Mouse (Mus musculus): Measurements from ENCODE around the gene Bspry.

The Bspry gene

GRCm38 (mm10) chr4:62480709-62481605 lies 1.1 kb downstream of the Bspry start:
- DNase-seq (ENCODE audit: low read depth), result no peak

- DNase-seq (ENCODE audit: low read depth), result no peak
These were observed 5.1 kb downstream of the Bspry start for GRCm38 (mm10) chr4:62484928-62485327.

DNA sequence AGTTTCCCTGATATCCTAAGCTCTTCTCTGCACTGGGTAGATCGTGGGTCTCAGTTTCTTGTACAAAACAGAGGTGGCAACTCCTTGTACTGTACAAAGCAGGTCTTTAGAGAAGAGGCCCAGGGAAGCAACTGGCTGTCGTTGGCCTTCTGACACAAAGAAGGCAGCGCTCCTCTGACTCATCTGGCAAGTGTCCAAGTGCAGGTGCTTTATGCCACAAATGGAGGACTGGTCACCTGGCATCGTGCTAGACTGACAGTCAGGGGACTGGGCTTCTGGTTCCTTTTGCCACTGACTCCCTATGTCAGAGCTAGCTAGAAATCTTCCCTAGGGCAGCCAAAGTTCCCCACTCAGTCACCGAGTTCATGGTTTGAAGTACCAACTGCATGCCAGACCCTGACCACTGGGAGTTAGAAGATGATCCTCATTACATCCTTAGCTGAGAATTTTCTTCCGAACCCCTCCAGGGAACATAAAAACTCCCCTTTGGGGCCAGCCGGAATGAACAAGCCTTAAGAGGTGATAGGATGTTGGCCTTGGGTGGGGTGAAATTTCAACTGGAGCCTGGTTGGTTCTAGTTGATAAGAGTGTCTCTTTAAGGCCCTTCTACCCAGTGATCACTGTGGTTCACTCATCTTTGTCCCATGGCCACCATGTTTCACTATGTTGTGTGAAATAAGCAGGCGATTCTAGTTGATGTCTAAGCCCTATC lies 5.8 kb downstream of the Bspry start:
- peak; percentile 37 for DNase-seq (ENCODE audit: low read depth)

DNA sequence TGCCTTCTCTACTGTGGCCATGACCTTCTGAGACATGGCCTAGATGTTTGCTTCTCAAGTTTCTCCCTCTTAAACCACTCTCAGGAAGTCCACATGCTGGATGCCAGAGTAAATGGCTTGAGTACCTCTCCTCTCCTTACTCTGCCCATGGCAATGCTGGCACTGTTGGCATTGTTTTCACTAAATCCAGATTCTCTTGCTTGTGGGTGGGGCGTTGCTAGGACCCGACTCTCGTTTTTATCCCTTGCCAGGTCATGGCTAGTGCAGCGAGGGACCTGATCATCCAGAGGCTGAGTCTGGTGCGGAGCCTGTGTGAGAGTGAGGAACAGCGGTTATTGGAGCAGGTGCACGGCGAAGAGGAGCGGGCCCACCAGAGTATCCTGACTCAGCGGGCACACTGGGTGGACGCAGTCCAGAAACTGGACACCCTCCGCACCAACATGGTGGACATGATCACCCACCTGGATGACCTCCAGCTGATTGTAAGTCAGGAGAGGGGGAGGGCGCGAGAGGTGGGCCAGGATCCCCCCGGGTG lies 6.4 kb downstream of the Bspry start:
- DNase-seq (ENCODE audit: low read depth), result no peak

- peak; percentile 15 for DNase-seq (ENCODE audit: low read depth)
These were observed 7.3 kb downstream of the Bspry start for GRCm38 (mm10) chr4:62487172-62487571.

DNA sequence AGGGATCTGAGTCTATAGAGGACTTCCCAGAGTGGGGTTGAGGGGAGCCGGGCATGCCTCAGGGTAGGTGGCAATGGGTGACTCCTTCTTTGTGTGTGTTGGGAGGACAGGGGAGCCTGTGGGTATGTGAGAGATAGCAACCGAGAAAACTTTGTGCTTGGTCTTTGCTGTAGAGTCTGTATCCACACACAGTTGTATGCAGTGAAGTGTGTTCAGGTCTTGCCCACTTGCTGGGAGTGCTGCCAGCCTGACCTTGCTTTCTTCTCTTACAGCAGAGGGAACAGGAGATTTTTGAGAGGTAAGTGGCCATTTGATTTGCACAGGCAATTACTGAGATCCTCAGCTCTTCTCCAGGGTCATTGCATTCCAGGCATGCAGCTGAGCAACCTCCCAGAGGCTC lies 8.1 kb downstream of the Bspry start:
- no peak for DNase-seq (ENCODE audit: low read depth)

- DNase-seq (ENCODE audit: low read depth), result no peak
These were observed 12.8 kb downstream of the Bspry start for GRCm38 (mm10) chr4:62492682-62493081.

GRCm38 (mm10) chr4:62494230-62494629 lies 14.4 kb downstream of the Bspry start:
- no peak for DNase-seq (ENCODE audit: low read depth)

GRCm38 (mm10) chr4:62495946-62496345 lies 16.1 kb downstream of the Bspry start:
- DNase-seq (ENCODE audit: low read depth), result peak; percentile 83

- peak; percentile 100 for DNase-seq (ENCODE audit: low read depth)
These were observed 17.0 kb downstream of the Bspry start for GRCm38 (mm10) chr4:62496815-62497214.

DNA sequence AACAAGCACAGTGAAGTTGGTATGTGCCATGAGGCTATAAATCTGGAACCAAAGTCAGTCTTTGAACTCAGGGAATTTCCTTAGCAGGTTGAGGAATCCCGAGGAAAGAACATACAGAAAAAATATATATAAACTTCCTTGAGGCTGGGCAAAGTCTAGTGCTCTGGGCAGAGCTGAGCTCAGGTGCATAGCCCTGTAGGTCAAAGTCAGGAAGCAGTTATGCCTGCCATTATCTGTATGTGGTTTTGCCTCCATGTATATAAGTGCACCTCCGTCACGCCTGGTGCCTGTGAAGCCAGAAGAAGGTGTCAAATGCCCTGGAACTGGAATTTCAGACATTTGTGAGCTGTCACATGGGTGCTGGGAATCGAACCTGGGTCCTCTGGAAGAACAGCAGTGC lies 20.9 kb downstream of the Bspry start:
- DNase-seq (ENCODE audit: low read depth), result no peak

GRCm38 (mm10) chr4:62501534-62501933 lies 21.7 kb downstream of the Bspry start:
- peak; percentile 59 for DNase-seq (ENCODE audit: low read depth)

DNA sequence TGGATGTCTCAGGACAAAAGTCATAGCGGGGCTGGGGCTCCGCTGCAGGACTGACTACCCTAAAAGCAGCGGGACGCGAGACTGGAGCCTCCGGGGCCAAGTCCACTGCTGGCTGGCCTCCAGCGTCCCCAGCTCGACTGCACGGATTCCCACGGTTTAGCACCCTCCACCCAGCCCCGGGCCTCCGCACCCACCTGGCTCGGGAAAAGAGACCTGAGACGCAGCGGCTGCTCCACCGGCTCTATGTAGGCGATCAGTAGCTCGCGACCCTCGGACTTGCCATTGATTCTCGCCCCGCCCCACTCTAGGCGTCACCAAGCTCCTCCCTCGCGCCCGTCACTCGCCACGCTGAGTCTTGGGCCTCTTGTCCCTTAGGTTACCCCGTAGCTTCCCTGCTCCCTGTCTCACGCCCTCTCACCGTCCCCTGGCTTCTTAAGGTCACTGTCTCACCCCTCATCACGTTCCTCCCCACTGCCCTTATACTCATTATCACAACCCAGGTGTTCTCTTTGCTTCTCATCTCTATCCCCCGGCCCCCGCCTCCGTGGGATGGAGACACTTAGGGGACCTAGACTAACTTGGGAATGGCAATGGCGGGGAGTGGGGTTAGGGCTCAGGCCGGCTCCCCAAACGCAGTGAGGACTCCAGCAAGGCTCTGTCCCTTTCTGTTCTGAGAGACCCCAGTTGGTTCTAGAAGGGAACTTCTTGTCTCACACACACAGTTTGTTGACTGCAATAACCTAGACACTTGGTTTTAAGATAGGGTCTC lies 22.3 kb downstream of the Bspry start:
- peak; percentile 95 for DNase-seq (ENCODE audit: low read depth)

- no peak for DNase-seq (ENCODE audit: low read depth)
These were observed 23.1 kb downstream of the Bspry start for GRCm38 (mm10) chr4:62502969-62503368.

- no peak for DNase-seq (ENCODE audit: low read depth)
These were observed 23.6 kb downstream of the Bspry start, which contains the start of gene Hdhd3 for GRCm38 (mm10) chr4:62503374-62503970. TSS of gene Hdhd3 (minus strand) at chr4:62503467.

DNA sequence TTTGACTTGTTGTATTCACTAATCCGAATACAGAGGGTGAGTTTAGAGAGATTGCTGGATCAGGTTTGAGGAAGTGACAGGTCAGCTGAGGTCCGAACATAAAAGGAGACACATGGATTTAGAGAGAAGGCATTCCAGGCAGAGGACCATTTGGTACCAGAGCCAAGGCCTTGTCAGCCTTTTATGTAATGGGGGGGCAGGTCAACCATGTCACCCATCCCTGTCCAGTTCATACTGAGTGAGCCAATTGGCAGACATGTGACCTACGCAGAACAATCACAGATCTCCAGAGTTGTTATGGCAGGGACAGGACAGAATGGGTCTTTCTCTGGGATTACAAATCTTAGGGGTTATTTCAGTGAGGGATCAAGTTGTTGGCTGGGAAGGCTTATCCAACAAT lies 26.1 kb downstream of the Bspry start:
- no peak for DNase-seq (ENCODE audit: low read depth)

DNA sequence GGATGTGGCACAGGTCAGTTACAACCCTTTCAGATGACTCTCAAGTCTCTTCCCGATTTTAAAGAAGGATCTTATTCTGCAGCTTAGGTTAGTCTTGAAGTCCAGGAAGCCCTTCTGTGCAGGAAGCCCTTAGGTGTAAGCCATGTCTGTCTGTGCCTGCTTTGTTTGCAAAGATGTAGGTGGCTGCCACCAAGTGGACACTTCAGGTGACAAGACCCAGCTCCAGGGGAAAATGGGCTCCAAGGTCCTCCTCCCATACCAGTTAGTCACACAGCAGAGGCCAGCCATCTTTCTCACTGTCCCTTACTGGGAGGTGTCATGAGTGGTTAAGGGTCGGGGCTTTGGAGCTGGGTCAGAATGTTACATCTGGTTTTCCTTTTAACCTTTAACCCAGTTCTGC lies 26.9 kb downstream of the Bspry start:
- peak; percentile 69 for DNase-seq (ENCODE audit: low read depth)

GRCm38 (mm10) chr4:62508839-62509238 lies 29.0 kb downstream of the Bspry start:
- no peak for DNase-seq (ENCODE audit: low read depth)

DNA sequence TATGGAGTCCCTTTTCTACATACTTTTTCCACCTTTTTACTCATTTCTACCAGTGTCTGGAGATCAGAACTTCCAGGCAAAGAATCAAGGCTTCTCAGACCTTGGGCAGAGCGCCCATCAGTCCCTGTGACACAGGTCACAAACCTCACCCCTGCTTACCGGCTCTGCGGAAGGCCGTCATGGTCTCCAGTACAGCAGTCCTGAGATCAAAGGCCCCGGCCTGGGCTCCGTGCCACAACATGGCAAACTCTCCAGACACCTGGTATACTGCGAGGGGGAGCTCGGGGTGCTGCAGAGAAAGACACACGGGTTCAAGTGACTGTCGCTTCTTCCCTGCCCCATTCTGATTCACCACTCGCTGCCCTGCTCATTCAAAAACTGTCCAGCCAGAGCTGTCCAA lies 30.1 kb downstream of the Bspry start:
- DNase-seq (ENCODE audit: low read depth), result no peak

DNA sequence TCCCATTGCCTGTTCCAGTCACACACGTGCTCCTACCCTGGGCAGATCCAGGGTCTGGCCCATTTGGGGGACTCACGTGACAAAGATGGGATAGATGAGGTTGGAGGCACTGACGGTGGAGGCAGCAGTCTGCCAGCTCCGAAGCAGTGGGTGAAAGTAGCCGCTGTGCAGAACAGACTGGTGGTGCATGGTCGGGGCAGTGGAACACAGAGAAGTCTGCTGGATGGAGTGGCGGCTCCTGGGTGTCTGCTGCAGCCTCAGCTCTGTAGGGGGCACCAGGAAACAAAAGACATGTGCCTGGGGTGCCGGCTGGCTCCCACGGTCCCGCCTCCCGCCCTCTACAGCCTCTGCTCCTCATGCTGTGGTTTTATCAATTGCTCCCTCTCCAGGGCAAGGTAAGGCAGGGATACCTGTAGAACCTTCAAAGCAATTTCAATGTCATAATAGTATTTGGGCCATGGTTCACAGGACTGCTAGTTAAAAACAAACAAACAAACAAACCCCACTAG lies 34.2 kb downstream of the Bspry start:
- DNase-seq (ENCODE audit: low read depth), result no peak

DNA sequence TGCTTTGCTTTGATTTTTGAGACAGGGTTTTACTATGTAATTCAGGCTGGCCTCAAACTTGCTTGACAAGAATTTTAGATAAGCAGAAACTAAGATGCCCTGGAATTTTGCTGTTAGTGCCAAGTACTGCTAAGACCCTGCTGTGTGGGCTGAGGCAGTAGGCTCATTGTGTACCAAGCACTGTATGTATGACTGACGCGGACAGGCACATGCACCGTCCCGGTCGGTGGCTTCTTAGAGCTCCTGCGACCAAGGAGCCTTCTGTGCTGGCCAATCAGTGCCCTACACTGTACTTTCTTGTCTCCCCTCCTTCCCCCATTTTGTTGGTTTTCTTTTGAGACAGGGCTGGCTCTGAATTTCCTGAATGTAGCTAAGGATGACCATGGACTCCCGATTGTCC lies 35.1 kb downstream of the Bspry start:
- no peak for DNase-seq (ENCODE audit: low read depth)

- DNase-seq (ENCODE audit: low read depth), result no peak
These were observed 35.6 kb downstream of the Bspry start for GRCm38 (mm10) chr4:62515490-62515889.

Measured in NIH3T3 (cell line).